16 mouse cellular contexts compared by ENCODE assay signal in the genomic region with DNA sequence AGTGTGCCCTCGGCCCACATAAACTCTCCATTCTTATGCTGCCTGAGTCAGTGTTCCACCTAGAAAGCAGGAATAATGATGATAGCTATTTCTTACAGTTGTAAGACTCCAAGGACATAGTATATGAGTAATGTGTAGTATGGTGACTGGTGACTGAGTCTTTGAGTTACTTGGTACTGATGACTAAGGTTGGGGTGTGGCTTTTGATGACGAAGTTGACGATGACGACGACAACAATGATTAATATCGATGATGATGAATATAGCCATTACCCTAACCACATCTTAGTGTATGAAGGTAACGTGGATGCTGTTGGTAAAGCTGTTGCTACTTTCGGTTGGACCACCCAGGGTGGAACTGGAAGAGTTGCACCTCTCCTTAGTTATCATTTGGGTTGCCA.
"Had no signal": no experiment of that assay in that cellular context is flagged by ENCODE, and none has a peak within 500 bp of the region (broad histone marks: within the 10 kb centered on the region; RNA-seq: fewer than 3 reads in every experiment).

No protein-coding gene starts in this region.

- DNase-seq: heart, postnatal 10 days; heart, postnatal 14 days; heart, postnatal 36 days; heart, postnatal 4 days; kidney, adult 11 months; kidney, adult 18-20 months; kidney, adult 2 months; kidney, adult 8-10 months; kidney, adult 9 months; kidney, postnatal 10 days; kidney, postnatal 14 days; kidney, postnatal 25 days; kidney, postnatal 36 days; kidney, postnatal 4 days; layer of hippocampus, adult 9-11 months; layer of hippocampus, postnatal 36 days had no signal
